Mouse (Mus musculus) ES-E14 (cell line): ENCODE results near the gene Pacsin3.
"Not testable (repeated sequence)": the region's sequence is repeated elsewhere in the genome, so short reads cannot be mapped to it uniquely, and the experiment has no call there.

Source experiments
- HCFC1 ChIP-seq: IDR thresholded peaks from 2 replicates; pipeline ENCODE4 v1.6.1; 2012; ENCODE audit warnings: low read length, inconsistent platforms, borderline replicate concordance; ENCODE audit not compliant: insufficient read depth
- MAFK ChIP-seq: IDR thresholded peaks from 2 replicates; pipeline ENCODE4 v1.6.1; 2014; ENCODE audit warnings: mild to moderate bottlenecking, low read depth, low read length, inconsistent platforms; ENCODE audit not compliant: insufficient read depth
- ZC3H11A ChIP-seq: IDR thresholded peaks from 2 replicates; pipeline ENCODE4 v1.6.1; 2012; ENCODE audit warnings: low read depth, mild to moderate bottlenecking, inconsistent platforms, low read length, borderline replicate concordance

GRCm38 (mm10) chr2:91237511-91238080, 18.2 kb upstream of the Pacsin3 start:
- not testable (repeated sequence) for TF ChIP-seq ZC3H11A, MAFK, HCFC1
